Mouse (Mus musculus): Measurements from ENCODE around the gene P2rx2. TPM values are rescaled to one million over a fixed set of nuclear protein-coding genes. Genes with fewer than 3 reads are reported as not detected.

The P2rx2 gene
- polyA plus RNA-seq (2015; fragmentation: Nextera tagmentation; extraction: Ambion mirVana) = not detected in 2 replicates

GRCm38 (mm10) chr5:110342648-110343284, at the start of gene P2rx2:
Gene P2rx2, minus strand, starts transcription at chr5:110343212.
- Histone ChIP-seq H3K4me3 (ENCODE audit: low read depth, low read length) (peak within 1 kb of the TSS; percentile 47), H3K27me3 (ENCODE audit: control insufficient read depth, insufficient read depth, low read depth, low read length) (peaks cover 25% of the 10 kb centered on the region), H3K4me2 (ENCODE audit: low read depth, low read length) (peak within 1 kb of the TSS; percentile 54), H3K9ac (ENCODE audit: low read depth, low read length) (peak within 1 kb of the TSS; percentile 7; the same call in 1 of the 2 replicates), H3K36me3 (ENCODE audit: control insufficient read depth, insufficient read depth) (no peaks in the 10 kb centered on the region), H3K27ac (ENCODE audit: low read length) (no peak within 1 kb of the TSS), H3K9me3 (replicated peaks; ENCODE audit: control insufficient read depth, low read length) (no peaks in the 10 kb centered on the region), H3K4me1 (ENCODE audit: control insufficient read depth, low read depth, low read length) (no peaks in the 10 kb centered on the region; the same call in 1 of the 2 replicates)
- ATAC-seq (ENCODE audit: low read depth) = no peak
- 3% methylated on average over 43 of the region's 43 CpGs for WGBS (ENCODE audit: insufficient replicate concordance)

- Histone ChIP-seq H3K27me3 (ENCODE audit: control insufficient read depth, insufficient read depth, low read depth, low read length) (no peaks in the 10 kb centered on the region), H3K9me3 (replicated peaks; ENCODE audit: control insufficient read depth, low read length) (no peaks in the 10 kb centered on the region), H3K9ac (ENCODE audit: low read depth, low read length) (no peak overlapping the region), H3K4me3 (ENCODE audit: low read depth, low read length) (no peak overlapping the region), H3K36me3 (ENCODE audit: control insufficient read depth, insufficient read depth) (no peaks in the 10 kb centered on the region), H3K27ac (ENCODE audit: low read length) (no peak overlapping the region), H3K4me1 (ENCODE audit: control insufficient read depth, low read depth, low read length) (peaks cover 3% of the 10 kb centered on the region; the same call in 1 of the 2 replicates), H3K4me2 (ENCODE audit: low read depth, low read length) (no peak overlapping the region)
- WGBS (ENCODE audit: insufficient replicate concordance) = 73% methylated on average over 5 of the region's 5 CpGs
- ATAC-seq (ENCODE audit: low read depth) = no peak
Measured at GRCm38 (mm10) chr5:110392727-110393126, 49.7 kb upstream of the P2rx2 start.

DNA sequence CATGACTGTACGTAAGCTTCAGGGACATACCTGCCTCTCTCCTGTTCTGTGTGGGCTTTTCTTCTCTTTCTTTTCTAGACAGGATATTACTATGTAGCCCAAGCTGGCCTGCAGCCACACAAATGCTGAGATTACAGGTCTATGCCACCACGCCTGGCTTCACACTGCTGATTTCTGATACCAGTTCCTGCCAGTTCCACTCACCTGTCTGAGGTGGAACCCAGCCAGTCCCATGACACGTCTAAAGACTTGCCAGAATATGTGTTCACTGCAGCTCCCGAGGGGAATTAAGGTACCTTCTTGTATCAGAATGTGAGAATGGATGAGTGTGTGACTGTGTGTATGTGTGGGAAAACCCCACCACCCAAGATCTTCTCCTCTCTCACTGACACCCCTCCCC, 47.6 kb upstream of the P2rx2 start:
- Histone ChIP-seq H3K27ac (ENCODE audit: low read length) (no peak overlapping the region), H3K36me3 (ENCODE audit: control insufficient read depth, insufficient read depth) (no peaks in the 10 kb centered on the region), H3K4me1 (ENCODE audit: control insufficient read depth, low read depth, low read length) (peaks cover 10% of the 10 kb centered on the region), H3K4me3 (ENCODE audit: low read depth, low read length) (no peak overlapping the region), H3K9me3 (replicated peaks; ENCODE audit: control insufficient read depth, low read length) (no peaks in the 10 kb centered on the region), H3K4me2 (ENCODE audit: low read depth, low read length) (no peak overlapping the region), H3K27me3 (ENCODE audit: control insufficient read depth, insufficient read depth, low read depth, low read length) (peaks cover 19% of the 10 kb centered on the region), H3K9ac (ENCODE audit: low read depth, low read length) (no peak overlapping the region)
- no peak for ATAC-seq (ENCODE audit: low read depth)
- 63% methylated on average over 4 of the region's 4 CpGs for WGBS (ENCODE audit: insufficient replicate concordance)

DNA sequence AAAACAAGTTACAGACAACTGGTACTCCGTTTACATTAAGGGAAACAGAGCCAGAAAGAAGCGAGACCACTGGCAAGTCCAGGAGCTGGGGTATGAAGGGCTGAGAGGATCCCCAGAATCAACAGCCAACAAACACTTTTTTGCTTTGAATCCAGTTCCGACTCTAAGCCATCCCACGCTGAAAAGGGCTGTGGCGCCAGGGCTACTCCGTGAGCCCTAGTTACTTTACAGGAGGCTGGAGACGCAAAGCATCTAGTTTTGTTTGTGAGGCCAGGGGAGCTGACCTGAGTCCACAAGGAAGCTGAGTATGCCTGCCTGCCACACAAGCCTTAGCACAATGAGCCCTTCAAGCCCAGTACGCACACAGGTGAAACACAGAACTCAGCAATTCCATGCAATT, 44.3 kb upstream of the P2rx2 start:
- H3K36me3 ChIP-seq (ENCODE audit: control insufficient read depth, insufficient read depth) = no peaks in the 10 kb centered on the region
- peak overlapping the region; percentile 68 for H3K4me2 ChIP-seq (ENCODE audit: low read depth, low read length)
- peaks cover 6% of the 10 kb centered on the region for H3K4me1 ChIP-seq (ENCODE audit: control insufficient read depth, low read depth, low read length)
- no peaks in the 10 kb centered on the region for H3K9me3 ChIP-seq (replicated peaks; ENCODE audit: control insufficient read depth, low read length)
- WGBS (ENCODE audit: insufficient replicate concordance) = 33% methylated on average over 8 of the region's 8 CpGs
- no peak overlapping the region; the same call in 1 of the 2 replicates for H3K9ac ChIP-seq (ENCODE audit: low read depth, low read length)
- no peak for ATAC-seq (ENCODE audit: low read depth)
- H3K27ac ChIP-seq (ENCODE audit: low read length) = no peak overlapping the region
- peaks cover 19% of the 10 kb centered on the region for H3K27me3 ChIP-seq (ENCODE audit: control insufficient read depth, insufficient read depth, low read depth, low read length)
- peak overlapping the region; percentile 48 for H3K4me3 ChIP-seq (ENCODE audit: low read depth, low read length)

- H3K9ac ChIP-seq (ENCODE audit: low read depth, low read length) = no peak overlapping the region; the same call in 1 of the 2 replicates
- 3% methylated on average over 90 of the region's 90 CpGs for WGBS (ENCODE audit: insufficient replicate concordance)
- peaks cover 6% of the 10 kb centered on the region for H3K4me1 ChIP-seq (ENCODE audit: control insufficient read depth, low read depth, low read length)
- peak overlapping the region; percentile 48 for H3K4me3 ChIP-seq (ENCODE audit: low read depth, low read length)
- no peaks in the 10 kb centered on the region for H3K9me3 ChIP-seq (replicated peaks; ENCODE audit: control insufficient read depth, low read length)
- H3K4me2 ChIP-seq (ENCODE audit: low read depth, low read length) = peak overlapping the region; percentile 68
- H3K27me3 ChIP-seq (ENCODE audit: control insufficient read depth, insufficient read depth, low read depth, low read length) = peaks cover 19% of the 10 kb centered on the region
- H3K27ac ChIP-seq (ENCODE audit: low read length) = no peak overlapping the region
- H3K36me3 ChIP-seq (ENCODE audit: control insufficient read depth, insufficient read depth) = no peaks in the 10 kb centered on the region
- ATAC-seq (ENCODE audit: low read depth) = peak; percentile 77
Measured at GRCm38 (mm10) chr5:110386371-110387330, 43.6 kb upstream of the P2rx2 start.

GRCm38 (mm10) chr5:110385263-110385662, 42.3 kb upstream of the P2rx2 start:
- Histone ChIP-seq H3K9me3 (replicated peaks; ENCODE audit: control insufficient read depth, low read length) (no peaks in the 10 kb centered on the region), H3K4me3 (ENCODE audit: low read depth, low read length) (no peak overlapping the region), H3K9ac (ENCODE audit: low read depth, low read length) (no peak overlapping the region), H3K36me3 (ENCODE audit: control insufficient read depth, insufficient read depth) (no peaks in the 10 kb centered on the region), H3K4me1 (ENCODE audit: control insufficient read depth, low read depth, low read length) (peaks cover 6% of the 10 kb centered on the region), H3K4me2 (ENCODE audit: low read depth, low read length) (no peak overlapping the region), H3K27me3 (ENCODE audit: control insufficient read depth, insufficient read depth, low read depth, low read length) (peaks cover 19% of the 10 kb centered on the region), H3K27ac (ENCODE audit: low read length) (no peak overlapping the region)
- ATAC-seq (ENCODE audit: low read depth) = no peak
- 62% methylated on average over 4 of the region's 4 CpGs for WGBS (ENCODE audit: insufficient replicate concordance)

GRCm38 (mm10) chr5:110384491-110384890, 41.5 kb upstream of the P2rx2 start:
- no peak overlapping the region for H3K9ac ChIP-seq (ENCODE audit: low read depth, low read length)
- no peak overlapping the region for H3K4me3 ChIP-seq (ENCODE audit: low read depth, low read length)
- H3K4me1 ChIP-seq (ENCODE audit: control insufficient read depth, low read depth, low read length) = peaks cover 6% of the 10 kb centered on the region
- H3K36me3 ChIP-seq (ENCODE audit: control insufficient read depth, insufficient read depth) = no peaks in the 10 kb centered on the region
- no peaks in the 10 kb centered on the region for H3K9me3 ChIP-seq (replicated peaks; ENCODE audit: control insufficient read depth, low read length)
- no peak overlapping the region for H3K4me2 ChIP-seq (ENCODE audit: low read depth, low read length)
- no peak for ATAC-seq (ENCODE audit: low read depth)
- H3K27me3 ChIP-seq (ENCODE audit: control insufficient read depth, insufficient read depth, low read depth, low read length) = peaks cover 19% of the 10 kb centered on the region
- 65% methylated on average over 6 of the region's 6 CpGs for WGBS (ENCODE audit: insufficient replicate concordance)
- H3K27ac ChIP-seq (ENCODE audit: low read length) = no peak overlapping the region

DNA sequence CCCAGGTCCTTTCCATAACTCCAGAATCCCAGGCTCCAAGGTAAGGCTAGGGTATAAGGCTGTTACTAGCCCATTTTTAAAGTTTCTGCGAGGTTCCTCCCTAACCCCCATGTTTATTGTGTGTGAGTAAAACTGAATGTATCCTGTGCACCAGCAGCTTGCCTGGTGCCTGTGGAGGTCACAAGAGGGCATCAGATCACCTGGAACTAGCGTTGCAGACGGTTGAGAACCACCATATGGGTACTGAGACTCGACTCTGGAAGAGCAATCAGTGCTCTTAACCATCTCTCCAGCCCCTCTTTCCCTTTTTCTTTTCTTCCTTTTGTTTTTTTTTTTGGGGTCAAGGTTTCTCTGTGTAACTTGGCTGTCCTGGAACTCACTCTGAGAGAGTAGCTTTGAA, 36.8 kb upstream of the P2rx2 start:
- Histone ChIP-seq H3K27ac (ENCODE audit: low read length) (no peak overlapping the region), H3K9me3 (replicated peaks; ENCODE audit: control insufficient read depth, low read length) (no peaks in the 10 kb centered on the region), H3K36me3 (ENCODE audit: control insufficient read depth, insufficient read depth) (no peaks in the 10 kb centered on the region), H3K9ac (ENCODE audit: low read depth, low read length) (no peak overlapping the region), H3K4me1 (ENCODE audit: control insufficient read depth, low read depth, low read length) (no peaks in the 10 kb centered on the region), H3K4me3 (ENCODE audit: low read depth, low read length) (no peak overlapping the region), H3K27me3 (ENCODE audit: control insufficient read depth, insufficient read depth, low read depth, low read length) (no peaks in the 10 kb centered on the region), H3K4me2 (ENCODE audit: low read depth, low read length) (no peak overlapping the region)
- WGBS (ENCODE audit: insufficient replicate concordance) = 61% methylated on average over 4 of the region's 4 CpGs
- ATAC-seq (ENCODE audit: low read depth) = no peak

DNA sequence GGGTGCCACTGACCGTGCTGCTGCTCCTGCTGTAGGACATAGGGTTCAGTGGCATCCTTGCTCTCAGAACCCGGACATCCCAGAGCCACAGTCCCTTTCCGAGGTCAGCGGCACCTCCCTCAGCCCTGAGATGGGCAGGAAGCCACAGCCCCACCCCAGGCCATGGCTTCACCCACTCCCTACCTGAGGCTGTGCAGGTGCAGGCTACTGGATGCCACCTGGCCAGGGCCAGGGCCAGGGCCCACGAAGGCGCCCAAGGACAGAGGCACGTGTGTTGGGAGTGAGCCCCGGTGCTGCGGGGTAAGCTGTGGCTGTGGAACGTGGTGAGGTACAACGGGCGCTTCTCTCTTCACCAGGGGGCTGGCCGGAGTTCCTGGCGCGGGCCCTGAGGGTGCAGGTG, 36.1 kb upstream of the P2rx2 start:
- Histone ChIP-seq H3K4me2 (ENCODE audit: low read depth, low read length) (no peak overlapping the region), H3K27me3 (ENCODE audit: control insufficient read depth, insufficient read depth, low read depth, low read length) (no peaks in the 10 kb centered on the region), H3K4me3 (ENCODE audit: low read depth, low read length) (no peak overlapping the region), H3K9me3 (replicated peaks; ENCODE audit: control insufficient read depth, low read length) (no peaks in the 10 kb centered on the region), H3K4me1 (ENCODE audit: control insufficient read depth, low read depth, low read length) (no peaks in the 10 kb centered on the region), H3K36me3 (ENCODE audit: control insufficient read depth, insufficient read depth) (no peaks in the 10 kb centered on the region), H3K27ac (ENCODE audit: low read length) (no peak overlapping the region), H3K9ac (ENCODE audit: low read depth, low read length) (no peak overlapping the region)
- no peak for ATAC-seq (ENCODE audit: low read depth)
- 88% methylated on average over 15 of the region's 15 CpGs for WGBS (ENCODE audit: insufficient replicate concordance)

Measured in liver, embryonic 16.5 days (tissue).